Mouse (Mus musculus): ENCODE measurements around the gene Cryzl1. TPM values are rescaled to one million over a fixed set of nuclear protein-coding genes. Genes with fewer than 3 reads are reported as not detected.

The Cryzl1 gene
- polyA plus RNA-seq, 1 experiment from 2014 or later, result 74.5 TPM

DNA sequence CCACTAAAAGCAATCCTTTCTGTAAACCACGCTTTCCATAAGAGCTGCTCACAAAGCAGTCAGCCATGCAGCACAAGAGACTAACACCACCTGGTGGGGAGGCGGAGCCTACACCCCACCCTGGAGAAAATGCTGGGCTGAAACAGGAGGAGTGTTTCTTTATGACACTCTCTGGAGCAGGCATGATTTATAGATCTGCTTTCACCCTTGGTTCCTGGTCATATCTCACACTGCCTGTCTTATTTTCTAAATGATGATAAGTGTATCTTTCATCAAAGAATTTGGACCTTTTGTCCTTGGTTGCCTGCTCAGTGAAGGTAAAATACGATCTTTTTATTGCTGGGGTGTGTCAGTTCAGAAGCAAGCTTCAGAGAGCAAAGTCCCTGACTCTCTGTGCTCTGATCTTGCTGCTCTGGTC, 26.0 kb downstream of the Cryzl1 start:
- Histone ChIP-seq H3K4me3 (ENCODE audit: low read depth, low read length) (no peak overlapping the region), H3K4me2 (no peak overlapping the region), H3K4me1 (ENCODE audit: insufficient read depth) (no peaks in the 10 kb centered on the region), H3K36me3 (ENCODE audit: insufficient read depth) (peaks cover 45% of the 10 kb centered on the region), H3K9me3 (ENCODE audit: low read depth, low read length) (no peaks in the 10 kb centered on the region), H3K9ac (no peak overlapping the region), H3K27ac (ENCODE audit: low read depth) (no peak overlapping the region), H3K27me3 (ENCODE audit: insufficient read depth, low read length) (no peaks in the 10 kb centered on the region)
- ATAC-seq (ENCODE audit: insufficient read depth) (0 out of 2 replicates have a peak, but pooled peaks have one; percentile 21), DNase-seq (no peak)
- 56% methylated on average over 3 of the region's 3 CpGs for WGBS
- TF ChIP-seq CTCF (IDR thresholded peaks at IDR 0.05; ENCODE audit: low read depth), result no peak

DNA sequence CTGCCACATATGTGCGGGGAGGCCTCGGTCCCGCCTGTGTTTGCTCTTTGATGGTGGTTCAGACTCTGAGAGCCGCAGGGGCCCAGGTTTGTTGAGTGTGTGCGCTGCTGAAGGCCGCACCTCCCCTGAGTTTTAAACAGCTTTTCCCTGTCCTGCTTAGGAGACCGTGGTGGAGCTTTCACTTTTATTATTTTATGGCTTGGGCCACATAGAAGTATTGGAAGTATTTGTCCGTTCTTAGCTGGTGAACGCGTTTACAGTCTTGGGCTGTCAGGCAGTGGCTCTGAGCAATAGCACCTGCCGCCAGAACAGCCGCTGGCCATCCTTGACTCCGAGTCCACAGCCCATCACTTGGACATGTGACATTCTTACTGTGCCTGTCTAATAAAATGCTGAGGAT, 26.9 kb downstream of the Cryzl1 start:
- peak overlapping the region; percentile 49; the same call in 1 of the 2 replicates for H3K27ac ChIP-seq (ENCODE audit: low read depth)
- H3K4me3 ChIP-seq (ENCODE audit: low read depth, low read length), result no peak overlapping the region
- TF ChIP-seq CTCF (IDR thresholded peaks at IDR 0.05; ENCODE audit: low read depth), result no peak
- ATAC-seq (ENCODE audit: insufficient read depth) (peak; percentile 77), DNase-seq (peak; percentile 68)
- no peak overlapping the region for H3K4me2 ChIP-seq
- no peak overlapping the region for H3K9ac ChIP-seq
- H3K36me3 ChIP-seq (ENCODE audit: insufficient read depth), result peaks cover 46% of the 10 kb centered on the region
- WGBS, result 40% methylated on average over 13 of the region's 13 CpGs
- no peaks in the 10 kb centered on the region for H3K27me3 ChIP-seq (ENCODE audit: insufficient read depth, low read length)
- H3K4me1 ChIP-seq (ENCODE audit: insufficient read depth), result no peaks in the 10 kb centered on the region
- H3K9me3 ChIP-seq (ENCODE audit: low read depth, low read length), result no peaks in the 10 kb centered on the region

DNA sequence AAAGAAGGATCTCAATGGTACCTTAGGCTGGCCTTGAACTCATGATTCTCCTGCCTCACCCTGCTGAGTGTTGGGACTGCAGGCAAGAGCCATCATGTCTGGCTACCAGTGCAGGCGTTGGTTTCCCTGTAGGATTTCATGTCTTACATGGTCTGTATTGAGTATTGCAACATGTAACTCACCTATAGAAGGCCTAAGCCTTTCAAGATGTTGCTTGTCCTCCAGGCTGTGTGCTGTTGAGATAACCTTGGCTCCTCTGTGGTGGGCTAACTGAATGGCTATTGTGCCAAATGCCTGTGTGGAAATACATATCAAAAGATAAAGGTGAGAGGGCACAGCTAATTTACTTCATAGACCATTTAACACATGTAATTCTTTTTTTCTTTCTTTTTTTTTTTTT, 29.8 kb downstream of the Cryzl1 start:
- no peak overlapping the region for H3K4me2 ChIP-seq
- H3K9me3 ChIP-seq (ENCODE audit: low read depth, low read length), result no peaks in the 10 kb centered on the region
- WGBS, result 92% methylated on average over 1 of the region's 1 CpGs
- TF ChIP-seq CTCF (IDR thresholded peaks at IDR 0.05; ENCODE audit: low read depth), result no peak
- H3K27me3 ChIP-seq (ENCODE audit: insufficient read depth, low read length), result no peaks in the 10 kb centered on the region
- no peak overlapping the region for H3K4me3 ChIP-seq (ENCODE audit: low read depth, low read length)
- H3K9ac ChIP-seq, result no peak overlapping the region
- no peak for ATAC-seq (ENCODE audit: insufficient read depth)
- H3K4me1 ChIP-seq (ENCODE audit: insufficient read depth), result no peaks in the 10 kb centered on the region
- H3K27ac ChIP-seq (ENCODE audit: low read depth), result no peak overlapping the region
- DNase-seq, result no peak
- peaks cover 36% of the 10 kb centered on the region for H3K36me3 ChIP-seq (ENCODE audit: insufficient read depth)

GRCm38 (mm10) chr16:91695108-91695755, 33.5 kb downstream of the Cryzl1 start:
- no peaks in the 10 kb centered on the region for H3K9me3 ChIP-seq (ENCODE audit: low read depth, low read length)
- WGBS, result 51% methylated on average over 8 of the region's 8 CpGs
- no peak; the same call in 1 of the 2 replicates for ATAC-seq (ENCODE audit: insufficient read depth)
- H3K27me3 ChIP-seq (ENCODE audit: insufficient read depth, low read length), result no peaks in the 10 kb centered on the region
- no peak overlapping the region for H3K4me2 ChIP-seq
- H3K36me3 ChIP-seq (ENCODE audit: insufficient read depth), result peaks cover 30% of the 10 kb centered on the region
- H3K4me1 ChIP-seq (ENCODE audit: insufficient read depth), result no peaks in the 10 kb centered on the region
- H3K27ac ChIP-seq (ENCODE audit: low read depth), result no peak overlapping the region
- no peak overlapping the region for H3K4me3 ChIP-seq (ENCODE audit: low read depth, low read length)
- TF ChIP-seq CTCF (IDR thresholded peaks at IDR 0.05; ENCODE audit: low read depth), result no peak
- DNase-seq, result peak; percentile 33
- no peak overlapping the region for H3K9ac ChIP-seq

GRCm38 (mm10) chr16:91694455-91695084, 34.2 kb downstream of the Cryzl1 start:
- 23% methylated on average over 14 of the region's 14 CpGs for WGBS
- Histone ChIP-seq H3K9me3 (ENCODE audit: low read depth, low read length) (no peaks in the 10 kb centered on the region), H3K4me3 (ENCODE audit: low read depth, low read length) (no peak overlapping the region), H3K36me3 (ENCODE audit: insufficient read depth) (peaks cover 27% of the 10 kb centered on the region), H3K9ac (no peak overlapping the region), H3K4me2 (no peak overlapping the region), H3K27ac (ENCODE audit: low read depth) (no peak overlapping the region), H3K4me1 (ENCODE audit: insufficient read depth) (no peaks in the 10 kb centered on the region), H3K27me3 (ENCODE audit: insufficient read depth, low read length) (no peaks in the 10 kb centered on the region)
- peak; percentile 93 for DNase-seq
- TF ChIP-seq CTCF (IDR thresholded peaks at IDR 0.05; ENCODE audit: low read depth), result peak; percentile 93
- ATAC-seq (ENCODE audit: insufficient read depth), result peak; percentile 91

DNA sequence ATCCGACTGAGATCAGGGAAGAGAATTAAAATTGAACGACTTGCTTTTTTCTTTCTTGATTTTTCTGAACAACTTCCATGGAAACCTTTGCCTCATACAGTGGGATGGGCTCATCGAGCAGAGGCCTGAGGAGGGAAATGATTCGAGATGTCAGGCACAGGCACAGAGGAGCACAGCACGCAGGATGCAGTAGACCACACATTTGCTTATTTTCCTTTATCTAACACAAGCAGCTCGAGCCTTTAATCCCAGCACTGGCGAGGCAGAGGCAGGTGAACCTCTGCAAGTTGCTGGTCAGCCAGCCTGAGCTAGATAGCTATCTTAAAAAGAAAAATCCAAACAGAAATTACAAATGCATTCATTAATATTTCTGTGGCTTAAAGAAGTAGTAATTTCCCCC, 39.0 kb downstream of the Cryzl1 start:
- TF ChIP-seq CTCF (IDR thresholded peaks at IDR 0.05; ENCODE audit: low read depth), result no peak
- WGBS, result 36% methylated on average over 7 of the region's 7 CpGs
- H3K27ac ChIP-seq (ENCODE audit: low read depth), result no peak overlapping the region
- H3K9ac ChIP-seq, result 0 out of 2 replicates have a peak overlapping the region, but pooled peaks have one; percentile 17
- ATAC-seq (ENCODE audit: insufficient read depth) (no peak), DNase-seq (no peak)
- H3K9me3 ChIP-seq (ENCODE audit: low read depth, low read length), result no peaks in the 10 kb centered on the region
- no peaks in the 10 kb centered on the region for H3K27me3 ChIP-seq (ENCODE audit: insufficient read depth, low read length)
- peak overlapping the region; percentile 89; the same call in 1 of the 2 replicates for H3K4me3 ChIP-seq (ENCODE audit: low read depth, low read length)
- no peaks in the 10 kb centered on the region; the same call in 1 of the 2 replicates for H3K4me1 ChIP-seq (ENCODE audit: insufficient read depth)
- peaks cover 16% of the 10 kb centered on the region; the same call in 1 of the 2 replicates for H3K36me3 ChIP-seq (ENCODE audit: insufficient read depth)
- peak overlapping the region; percentile 81 for H3K4me2 ChIP-seq

- WGBS, result under 1% methylated on average over 71 of the region's 71 CpGs
- peak within 1 kb of the TSS; percentile 81 for H3K4me2 ChIP-seq
- H3K4me3 ChIP-seq (ENCODE audit: low read depth, low read length), result peak within 1 kb of the TSS; percentile 89
- H3K36me3 ChIP-seq (ENCODE audit: insufficient read depth), result peaks cover 23% of the 10 kb centered on the region
- no peaks in the 10 kb centered on the region for H3K27me3 ChIP-seq (ENCODE audit: insufficient read depth, low read length)
- H3K4me1 ChIP-seq (ENCODE audit: insufficient read depth), result no peaks in the 10 kb centered on the region; the same call in 1 of the 2 replicates
- peak within 1 kb of the TSS; percentile 74 for H3K27ac ChIP-seq (ENCODE audit: low read depth)
- no peak for TF ChIP-seq CTCF (IDR thresholded peaks at IDR 0.05; ENCODE audit: low read depth)
- H3K9me3 ChIP-seq (ENCODE audit: low read depth, low read length), result no peaks in the 10 kb centered on the region
- peak; percentile 97 for DNase-seq
- ATAC-seq (ENCODE audit: insufficient read depth), result peak; percentile 99
- H3K9ac ChIP-seq, result peak within 1 kb of the TSS; percentile 85
Measured at GRCm38 (mm10) chr16:91688619-91689334, 40.0 kb downstream of the Cryzl1 start, which contains the start of gene Donson. Donson (minus strand) TSS chr16:91688770.

All from lung, embryonic 14.5 days (tissue).